Mouse (Mus musculus): ENCODE data around the gene Slc25a31. TPM values are rescaled to one million over a fixed set of nuclear protein-coding genes. Genes with fewer than 3 reads are reported as not detected.

Slc25a31 gene
- polyA plus RNA-seq, 1 experiment: 0.10 TPM

DNA sequence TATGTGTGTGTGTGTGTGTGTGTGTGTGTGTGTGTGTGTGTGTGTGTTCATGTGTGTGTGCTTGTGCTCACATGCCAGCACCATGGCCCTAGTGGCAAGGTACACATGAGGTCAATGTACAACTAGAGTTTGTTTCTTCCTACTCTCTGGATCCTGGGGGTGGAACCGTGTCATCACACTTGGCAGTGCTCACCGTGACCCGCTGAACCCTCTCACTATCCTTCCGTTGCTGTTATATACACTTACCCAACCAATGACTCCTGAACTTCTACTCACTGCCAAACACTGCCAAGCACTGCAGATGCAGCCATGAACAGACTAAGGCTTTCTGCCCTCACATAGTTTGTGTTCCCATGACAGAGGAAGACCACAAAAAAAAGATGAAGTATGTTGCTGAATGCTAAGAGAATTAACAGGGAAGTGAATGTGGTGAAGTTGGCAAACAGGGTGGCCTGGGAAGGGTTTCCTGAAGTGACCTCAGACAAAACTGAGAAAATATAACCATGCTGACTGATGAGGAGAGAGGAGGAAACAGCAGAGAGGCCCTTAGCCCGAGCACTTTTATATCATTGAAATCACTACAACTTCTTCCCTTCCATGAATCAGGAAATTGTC, 3.7 kb upstream of the Slc25a31 start:
- no peak overlapping the region for H3K27ac ChIP-seq (ENCODE audit: insufficient read depth, low read length)
- H3K4me3 ChIP-seq (ENCODE audit: insufficient read depth, low read length): no peak overlapping the region
- no peaks in the 10 kb centered on the region for H3K4me1 ChIP-seq (ENCODE audit: control insufficient read depth, insufficient read depth, low read length)
- no peak for TF ChIP-seq CTCF (IDR thresholded peaks at IDR 0.05; ENCODE audit: extremely low read depth, insufficient read depth, low read length)
- TF ChIP-seq POLR2A (IDR thresholded peaks at IDR 0.05; ENCODE audit: extremely low read depth, insufficient read depth, low read length): no peak

DNA sequence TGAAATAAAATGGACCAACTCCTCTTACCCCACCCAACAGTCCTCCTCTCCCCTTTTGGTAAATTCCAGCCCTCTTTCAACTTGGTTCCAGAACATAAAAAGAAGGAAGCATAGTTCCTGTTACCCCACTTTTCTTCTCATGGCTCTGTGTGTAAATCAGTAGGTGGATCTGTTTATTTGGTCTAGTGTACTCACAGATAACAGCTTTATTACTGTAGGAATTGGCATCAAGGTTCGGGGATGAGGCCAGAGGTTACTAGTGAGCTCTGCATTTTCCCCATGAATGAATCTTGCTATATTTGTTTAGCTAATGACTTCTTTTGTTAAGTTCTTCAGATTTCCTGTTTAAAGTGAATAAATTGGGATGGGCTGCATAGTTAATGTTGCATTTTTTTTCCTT, 7.4 kb downstream of the Slc25a31 start:
- no peaks in the 10 kb centered on the region for H3K4me1 ChIP-seq (ENCODE audit: control insufficient read depth, insufficient read depth, low read length)
- H3K4me3 ChIP-seq (ENCODE audit: insufficient read depth, low read length): no peak overlapping the region
- H3K27ac ChIP-seq (ENCODE audit: insufficient read depth, low read length): no peak overlapping the region
- TF ChIP-seq POLR2A (IDR thresholded peaks at IDR 0.05; ENCODE audit: extremely low read depth, insufficient read depth, low read length) (no peak), CTCF (IDR thresholded peaks at IDR 0.05; ENCODE audit: extremely low read depth, insufficient read depth, low read length) (no peak)

DNA sequence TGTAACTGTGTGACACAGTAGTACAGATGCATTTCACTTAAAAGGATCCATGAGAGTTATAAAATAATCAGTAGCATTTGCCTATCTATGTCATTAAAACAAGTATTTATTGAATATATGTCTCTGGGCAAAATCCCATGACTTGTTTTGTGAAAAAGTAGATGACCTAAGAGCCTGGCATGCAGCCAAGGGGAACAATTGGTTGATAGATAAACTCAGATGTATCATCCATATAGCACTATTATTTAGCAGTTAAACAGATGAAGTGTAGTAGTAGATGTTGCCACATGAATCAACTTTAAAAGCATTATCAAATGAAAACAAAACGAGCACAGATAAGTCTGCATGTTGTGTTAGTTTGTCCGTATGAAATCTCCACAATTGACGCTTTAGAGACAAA, 10.4 kb downstream of the Slc25a31 start:
- TF ChIP-seq POLR2A (IDR thresholded peaks at IDR 0.05; ENCODE audit: extremely low read depth, insufficient read depth, low read length): no peak
- TF ChIP-seq CTCF (IDR thresholded peaks at IDR 0.05; ENCODE audit: extremely low read depth, insufficient read depth, low read length): no peak
- H3K27ac ChIP-seq (ENCODE audit: insufficient read depth, low read length): no peak overlapping the region

DNA sequence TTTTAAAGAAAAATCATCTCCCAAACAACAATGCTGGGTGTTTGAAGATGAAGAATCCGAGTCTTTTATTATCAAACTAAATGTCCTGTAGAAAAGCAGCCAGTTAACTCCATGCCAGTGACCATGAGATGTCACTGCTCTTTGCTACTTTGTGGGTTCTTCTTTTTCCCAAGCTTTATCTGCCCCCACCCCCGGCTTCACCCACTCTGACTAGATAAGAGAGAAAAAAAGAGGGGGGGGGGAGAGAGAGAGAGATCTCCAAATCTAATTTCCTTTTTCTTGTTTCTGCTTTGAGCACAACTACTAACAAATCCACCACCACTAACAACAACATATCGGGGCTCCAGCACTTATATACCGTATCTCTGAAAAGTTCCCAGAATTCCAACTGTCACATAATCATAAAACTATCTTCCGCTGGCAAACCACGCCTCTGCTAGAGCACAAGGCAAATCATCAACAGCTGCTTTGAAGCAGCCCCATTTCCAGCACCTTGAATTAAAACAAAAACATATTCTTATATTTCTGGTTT, 29.8 kb downstream of the Slc25a31 start:
- no peaks in the 10 kb centered on the region for H3K4me1 ChIP-seq (ENCODE audit: control insufficient read depth, insufficient read depth, low read length)
- TF ChIP-seq POLR2A (IDR thresholded peaks at IDR 0.05; ENCODE audit: extremely low read depth, insufficient read depth, low read length): no peak
- no peak for TF ChIP-seq CTCF (IDR thresholded peaks at IDR 0.05; ENCODE audit: extremely low read depth, insufficient read depth, low read length)

More for the DNA sequence above, 10.4 kb downstream of the Slc25a31 start:
- Histone ChIP-seq H3K4me3 (ENCODE audit: insufficient read depth, low read length) (no peak overlapping the region), H3K4me1 (ENCODE audit: control insufficient read depth, insufficient read depth, low read length) (no peaks in the 10 kb centered on the region)

DNA sequence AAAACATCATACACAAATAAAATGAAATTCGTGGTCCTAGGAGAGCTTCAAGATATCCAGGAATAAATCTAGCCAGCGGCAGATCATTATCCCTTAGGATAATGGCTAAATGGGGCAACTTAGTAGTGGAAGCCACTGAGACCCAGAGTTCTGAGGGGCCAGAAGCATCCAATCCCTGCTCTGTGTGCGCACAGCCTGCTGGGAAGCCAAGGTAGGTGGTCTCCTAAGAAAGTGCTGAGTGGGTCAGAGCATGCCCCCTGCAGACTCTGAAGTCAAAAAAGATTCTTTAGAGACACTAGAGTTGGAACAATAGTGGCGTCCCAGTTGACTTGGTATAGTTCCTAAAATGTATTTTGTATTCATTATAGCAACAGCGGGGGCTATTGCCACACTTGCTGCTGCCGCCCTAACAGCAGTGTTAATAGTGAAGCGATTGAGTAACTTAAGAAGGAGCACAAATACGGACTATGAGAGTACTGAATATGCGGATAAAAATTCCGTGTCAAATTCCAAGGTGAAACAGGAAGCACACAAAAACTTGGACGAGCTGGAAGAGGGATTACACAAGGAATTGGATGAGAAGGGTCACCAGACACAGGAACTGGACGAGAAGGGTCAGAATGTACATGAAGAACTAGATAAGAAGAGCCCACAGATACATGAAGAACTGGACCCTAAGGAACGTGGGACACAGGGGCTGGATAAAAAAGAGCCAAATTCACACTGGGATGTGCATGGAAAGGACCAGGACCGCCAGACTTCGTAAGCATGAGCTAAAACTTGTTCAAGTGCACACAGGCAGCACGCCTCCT, 35.6 kb downstream of the Slc25a31 start, which contains the start of gene Hspa4l:
Gene Hspa4l (plus strand): TSS at position 472 of the 812 bp plus-strand sequence.
- H3K27ac ChIP-seq (ENCODE audit: insufficient read depth, low read length): peak within 1 kb of the TSS; percentile 86
- H3K4me3 ChIP-seq (ENCODE audit: insufficient read depth, low read length): peak within 1 kb of the TSS; percentile 93
- TF ChIP-seq CTCF (IDR thresholded peaks at IDR 0.05; ENCODE audit: extremely low read depth, insufficient read depth, low read length): no peak
- no peak for TF ChIP-seq POLR2A (IDR thresholded peaks at IDR 0.05; ENCODE audit: extremely low read depth, insufficient read depth, low read length)
- H3K4me1 ChIP-seq (ENCODE audit: control insufficient read depth, insufficient read depth, low read length): peaks cover 2% of the 10 kb centered on the region; the same call in 1 of the 2 replicates

More for the DNA sequence above, 29.8 kb downstream of the Slc25a31 start:
- H3K27ac ChIP-seq (ENCODE audit: insufficient read depth, low read length): no peak overlapping the region
- no peak overlapping the region for H3K4me3 ChIP-seq (ENCODE audit: insufficient read depth, low read length)

DNA sequence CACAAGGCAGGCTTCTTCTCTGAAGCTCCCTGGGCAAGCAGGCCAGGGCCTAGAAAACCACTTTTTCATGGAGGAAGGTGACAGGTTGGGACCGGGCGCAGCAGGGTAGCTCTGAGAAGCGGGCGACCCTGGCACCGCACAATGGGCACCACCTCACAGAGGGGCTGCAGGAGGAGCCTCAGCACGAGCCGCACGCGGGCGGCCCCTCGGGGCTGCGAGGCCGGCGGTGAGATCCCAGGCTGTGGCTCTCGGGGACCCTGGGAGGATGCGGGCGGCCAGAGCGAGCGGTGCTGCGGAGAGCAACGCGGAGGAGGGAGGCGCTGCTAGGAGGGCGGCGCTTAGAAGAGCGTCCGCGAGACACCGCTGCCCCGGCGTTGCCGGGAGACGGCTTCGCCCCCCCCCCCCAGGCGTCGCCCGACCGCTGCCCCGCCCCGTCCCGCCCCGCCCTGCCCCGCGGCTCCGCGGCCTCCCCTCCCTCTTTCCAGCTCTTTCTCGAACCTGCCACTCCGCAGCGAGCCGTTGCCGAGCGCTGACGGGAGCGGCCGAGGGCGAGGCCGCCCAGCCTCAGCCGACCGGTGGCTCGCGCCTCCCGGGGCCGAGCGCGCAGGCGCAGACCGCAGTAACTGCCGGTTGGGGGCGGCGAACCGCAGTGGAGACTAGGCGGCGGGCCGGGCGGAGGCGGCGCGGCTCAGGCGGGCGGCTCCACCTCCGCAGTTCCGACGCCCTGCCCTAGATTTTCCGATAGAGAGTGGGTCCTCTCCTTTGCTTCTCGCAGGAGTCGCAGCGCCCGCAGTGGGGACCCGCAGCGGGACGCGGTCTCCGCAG, 36.4 kb downstream of the Slc25a31 start:
- peak overlapping the region; percentile 86 for H3K27ac ChIP-seq (ENCODE audit: insufficient read depth, low read length)
- H3K4me3 ChIP-seq (ENCODE audit: insufficient read depth, low read length): peak overlapping the region; percentile 93
- TF ChIP-seq CTCF (IDR thresholded peaks at IDR 0.05; ENCODE audit: extremely low read depth, insufficient read depth, low read length): no peak
- TF ChIP-seq POLR2A (IDR thresholded peaks at IDR 0.05; ENCODE audit: extremely low read depth, insufficient read depth, low read length): peak; percentile 48; the same call in 1 of the 2 replicates
- H3K4me1 ChIP-seq (ENCODE audit: control insufficient read depth, insufficient read depth, low read length): peaks cover 2% of the 10 kb centered on the region; the same call in 1 of the 2 replicates

DNA sequence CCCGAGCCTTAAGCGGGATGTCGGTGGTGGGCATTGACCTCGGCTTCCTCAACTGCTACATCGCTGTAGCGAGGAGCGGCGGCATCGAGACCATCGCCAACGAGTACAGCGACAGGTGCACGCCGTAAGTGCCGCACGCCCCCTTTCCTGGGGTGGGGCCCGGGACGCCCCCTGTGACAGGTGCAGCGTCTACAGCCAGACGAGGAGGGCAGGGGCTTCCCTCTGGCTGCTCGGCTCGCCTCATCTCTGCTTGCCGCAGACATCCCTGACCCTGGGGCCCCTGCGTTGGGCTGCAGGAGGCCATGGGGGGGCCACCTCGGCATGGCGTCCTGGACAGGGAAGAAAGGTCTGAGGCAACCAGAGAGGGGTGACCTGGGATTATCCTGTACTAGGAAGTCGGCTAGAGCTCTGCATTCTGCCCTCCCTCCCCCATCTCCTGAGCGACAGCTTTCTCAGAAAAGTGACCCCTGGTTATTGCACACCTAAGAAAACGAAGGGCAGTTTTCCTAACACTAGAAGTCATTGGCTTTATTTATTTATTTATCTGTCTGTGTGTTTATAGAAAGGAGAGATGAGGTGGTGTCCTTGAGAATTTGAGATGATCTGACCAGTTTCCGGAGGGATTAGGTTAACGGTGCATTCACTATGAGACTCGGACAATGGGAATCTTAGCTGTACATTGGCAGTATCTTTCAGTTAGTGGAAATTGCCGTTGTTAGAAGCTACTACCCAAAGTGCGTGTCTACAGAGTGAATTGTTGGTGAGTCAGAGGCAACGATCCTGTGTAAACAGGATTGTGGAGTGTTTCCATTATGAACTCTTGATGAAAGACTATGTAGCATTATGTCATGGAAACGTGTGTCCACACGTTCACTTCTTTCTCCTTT, 37.2 kb downstream of the Slc25a31 start:
- H3K4me3 ChIP-seq (ENCODE audit: insufficient read depth, low read length): peak overlapping the region; percentile 93
- no peak for TF ChIP-seq POLR2A (IDR thresholded peaks at IDR 0.05; ENCODE audit: extremely low read depth, insufficient read depth, low read length)
- no peak for TF ChIP-seq CTCF (IDR thresholded peaks at IDR 0.05; ENCODE audit: extremely low read depth, insufficient read depth, low read length)
- H3K27ac ChIP-seq (ENCODE audit: insufficient read depth, low read length): peak overlapping the region; percentile 86
- H3K4me1 ChIP-seq (ENCODE audit: control insufficient read depth, insufficient read depth, low read length): peaks cover 2% of the 10 kb centered on the region; the same call in 1 of the 2 replicates

DNA sequence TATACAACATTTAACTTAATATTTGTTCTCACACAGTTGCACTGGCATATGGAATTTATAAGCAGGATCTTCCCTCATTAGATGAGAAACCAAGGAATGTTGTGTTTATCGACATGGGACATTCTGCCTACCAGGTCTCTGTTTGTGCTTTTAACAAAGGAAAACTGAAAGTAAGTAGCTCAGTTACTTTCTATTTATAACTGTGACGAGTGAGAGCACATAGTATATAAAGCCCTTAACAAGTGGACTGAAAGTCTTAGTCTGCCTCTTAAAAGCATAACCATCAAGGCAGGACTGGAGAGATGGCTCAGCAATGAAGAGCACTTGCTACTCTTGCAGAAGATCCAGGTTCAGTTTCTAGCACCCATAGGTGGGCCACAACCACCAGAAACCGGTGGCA, 52.1 kb downstream of the Slc25a31 start:
- no peak overlapping the region for H3K27ac ChIP-seq (ENCODE audit: insufficient read depth, low read length)
- H3K4me3 ChIP-seq (ENCODE audit: insufficient read depth, low read length): no peak overlapping the region
- H3K4me1 ChIP-seq (ENCODE audit: control insufficient read depth, insufficient read depth, low read length): no peaks in the 10 kb centered on the region
- TF ChIP-seq POLR2A (IDR thresholded peaks at IDR 0.05; ENCODE audit: extremely low read depth, insufficient read depth, low read length): no peak
- TF ChIP-seq CTCF (IDR thresholded peaks at IDR 0.05; ENCODE audit: extremely low read depth, insufficient read depth, low read length): no peak

Measured in cortical plate, adult 2 months (tissue).